Mouse (Mus musculus) c-Kit-negative CD71-positive TER-119-positive erythroid progenitor cells, embryonic 14.5 days (primary cell): ENCODE measurements around the gene Btf3.

Experiments used
- DNase-seq: peaks from one replicate; pipeline ENCODE4 v3.0.0-alpha.2; 2013; ENCODE audit warnings: low read depth, low spot score

The Btf3 gene

GRCm38 (mm10) chr13:98276253-98276652 is 40.6 kb downstream of the Btf3 start:
- DNase-seq, result no peak

- DNase-seq, result no peak
Measured at GRCm38 (mm10) chr13:98275646-98276045, 41.2 kb downstream of the Btf3 start.

- DNase-seq, result no peak
Measured at GRCm38 (mm10) chr13:98274023-98274422, 42.8 kb downstream of the Btf3 start.

- DNase-seq, result no peak
Measured at GRCm38 (mm10) chr13:98264111-98264510, 52.7 kb downstream of the Btf3 start.

GRCm38 (mm10) chr13:98263458-98263987 is 53.3 kb downstream of the Btf3 start:
- DNase-seq, result no peak

- peak; percentile 98 for DNase-seq
Measured at GRCm38 (mm10) chr13:98262636-98263457, 54.0 kb downstream of the Btf3 start, which contains the start of the genes Utp15 and Ankra2. Gene Utp15, minus strand, starts transcription at chr13:98263041. Gene Ankra2, plus strand, starts transcription at chr13:98263074.
